Mouse (Mus musculus) cortical plate, adult 2 months (tissue): ENCODE data around the gene F8. TPM values are rescaled to one million over a fixed set of nuclear protein-coding genes. Genes with fewer than 3 reads are reported as not detected.
A peak's percentile ranks its signal among the peaks of the same experiment; 100 is the strongest.

Experiments
- H3K27ac ChIP-seq: fragments of 200-500 bp; 2 replicates; pipeline ENCODE4 v1.5.1; 2012; ENCODE audit warnings: low read length, control low read depth, inconsistent platforms; ENCODE audit not compliant: insufficient read depth
- H3K4me1 ChIP-seq: fragments of 200-500 bp; 2 replicates; pipeline ENCODE4 v1.6.1; 2011; ENCODE audit warnings: low read length; ENCODE audit not compliant: control insufficient read depth, insufficient read depth
- H3K4me3 ChIP-seq: fragments of 200-500 bp; 2 replicates; pipeline ENCODE4 v1.5.1; 2011; ENCODE audit warnings: mild to moderate bottlenecking, low read length, control low read depth; ENCODE audit not compliant: insufficient read depth
- CTCF ChIP-seq: fragments of 200-500 bp; IDR thresholded peaks from 2 replicates; pipeline ENCODE4 v1.5.1; 2011; ENCODE audit warnings: mild to moderate bottlenecking, control low read depth, low read length; ENCODE audit not compliant: insufficient read depth; ENCODE audit errors: extremely low read depth
- POLR2A ChIP-seq: fragments of 200-500 bp; IDR thresholded peaks from 2 replicates; pipeline ENCODE4 v1.6.1; 2011; ENCODE audit warnings: mild to moderate bottlenecking, low read length, control low read depth; ENCODE audit not compliant: insufficient read depth; ENCODE audit errors: extremely low read depth
- polyA plus RNA-seq: library from polyadenylated mRNA; depleted of rRNA; stranded (reverse); fragments of >200 nt; gene quantifications from 2 replicates; pipeline ENCODE4 v1.2.3, GENCODE M21; 2012; rRNA removed

F8 gene
- polyA plus RNA-seq: 0.79 and 0.85 TPM in 2 replicates

DNA sequence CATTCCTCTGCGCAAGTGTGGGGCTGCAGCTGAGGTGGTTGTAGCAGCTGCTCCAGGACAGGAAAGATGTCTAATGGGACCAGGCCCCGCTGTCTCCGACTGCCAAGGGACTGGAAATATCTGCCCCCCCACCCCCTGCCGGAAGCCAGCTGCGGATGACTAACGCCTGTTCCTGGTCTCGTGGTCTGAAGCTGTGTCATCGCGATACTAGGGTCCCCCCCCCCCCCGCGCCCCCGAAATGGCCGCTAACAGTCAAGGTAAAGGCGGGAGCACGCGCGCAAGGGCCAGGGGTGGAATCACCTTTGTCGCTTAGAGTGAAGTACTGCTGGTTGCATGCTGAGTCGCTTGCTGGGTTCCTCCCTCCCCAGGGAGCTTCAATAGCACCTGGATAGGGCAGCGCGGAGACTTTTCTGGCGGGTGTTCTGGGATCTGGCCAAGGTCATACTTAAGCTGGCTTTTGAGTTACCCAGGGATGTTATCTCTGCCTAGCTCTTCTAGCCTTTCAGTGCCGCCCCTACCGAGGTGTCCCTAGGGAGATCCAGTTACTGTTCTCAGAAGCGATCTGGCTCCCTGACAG, at the start of gene F8, which contains the start of gene Fundc2:
TSS of gene F8 (minus strand) at position 421 of the 577 bp plus-strand sequence.
TSS of gene Fundc2 (plus strand) at position 205 of the 577 bp plus-strand sequence.
- Histone ChIP-seq H3K27ac (peak within 1 kb of the TSS; percentile 66), H3K4me1 (no peaks in the 10 kb centered on the region), H3K4me3 (peak within 1 kb of the TSS; percentile 72)
- TF ChIP-seq POLR2A (0 out of 2 replicates have a peak, but pooled peaks have one; percentile 34), CTCF (no peak)

GRCm38 (mm10) chrX:75415936-75416785, 33.7 kb upstream of the F8 start, which contains the start of the genes Cmc4, Mtcp1 and Brcc3:
Cmc4 (minus strand) TSS chrX:75416584.
Mtcp1 (minus strand) TSS chrX:75416588.
Brcc3 (plus strand) TSS chrX:75416628.
- Histone ChIP-seq H3K4me3 (peak within 1 kb of the TSS; percentile 83), H3K4me1 (no peaks in the 10 kb centered on the region), H3K27ac (peak within 1 kb of the TSS; percentile 83)
- no peak for TF ChIP-seq CTCF
- TF ChIP-seq POLR2A: peak; percentile 74

DNA sequence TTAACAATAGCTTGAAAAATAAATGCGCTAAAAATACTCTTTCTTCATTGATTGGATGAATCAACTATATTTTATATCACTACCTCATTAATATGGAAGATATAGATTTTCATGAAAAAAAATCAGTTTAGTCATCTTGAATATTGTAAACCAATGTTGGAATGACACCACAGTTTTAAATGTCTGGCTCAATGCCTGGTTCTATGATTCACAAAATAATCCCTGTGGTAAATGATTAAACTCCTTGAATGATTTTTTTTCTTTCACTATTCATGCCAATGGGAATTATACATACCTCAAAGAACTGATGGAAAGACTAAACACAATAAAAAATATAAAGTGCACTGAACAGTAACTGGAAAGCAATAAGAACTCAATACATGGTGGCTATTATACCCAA, 27.3 kb upstream of the F8 start:
- TF ChIP-seq CTCF (no peak), POLR2A (no peak)
- H3K4me1 ChIP-seq: no peaks in the 10 kb centered on the region
- H3K4me3 ChIP-seq: no peak overlapping the region
- no peak overlapping the region for H3K27ac ChIP-seq

DNA sequence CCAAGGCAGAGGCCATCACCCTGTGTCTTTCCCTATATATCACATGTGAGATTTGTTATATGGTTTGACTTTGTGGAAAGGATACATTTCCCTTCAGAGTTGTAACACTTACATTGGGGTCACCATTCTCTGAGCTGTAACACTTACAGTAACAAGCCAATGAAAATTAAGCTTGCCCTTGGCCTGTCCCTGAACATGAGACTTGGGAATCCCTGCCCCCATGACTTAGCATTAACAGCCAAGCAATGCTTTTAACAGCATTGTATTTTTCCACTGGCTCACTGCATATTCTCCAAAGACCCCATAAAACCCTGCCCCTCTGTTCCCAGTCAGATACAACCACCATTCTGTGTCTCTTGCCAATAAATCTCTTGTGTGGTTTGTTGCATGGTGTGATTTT, 20.9 kb upstream of the F8 start:
- no peak for TF ChIP-seq POLR2A
- no peak for TF ChIP-seq CTCF
- Histone ChIP-seq H3K4me1 (no peaks in the 10 kb centered on the region), H3K4me3 (no peak overlapping the region), H3K27ac (no peak overlapping the region)

GRCm38 (mm10) chrX:75402668-75403067, 20.3 kb upstream of the F8 start:
- H3K27ac ChIP-seq: no peak overlapping the region
- TF ChIP-seq CTCF: no peak
- H3K4me3 ChIP-seq: no peak overlapping the region
- H3K4me1 ChIP-seq: no peaks in the 10 kb centered on the region

GRCm38 (mm10) chrX:75399471-75399870, 17.1 kb upstream of the F8 start:
- no peak for TF ChIP-seq POLR2A
- no peak for TF ChIP-seq CTCF
- no peaks in the 10 kb centered on the region for H3K4me1 ChIP-seq
- H3K4me3 ChIP-seq: no peak overlapping the region
- no peak overlapping the region for H3K27ac ChIP-seq

GRCm38 (mm10) chrX:75381699-75382098, 716 bp downstream of the F8 start:
- no peak for TF ChIP-seq POLR2A
- no peak for TF ChIP-seq CTCF
- no peak overlapping the region for H3K27ac ChIP-seq
- no peaks in the 10 kb centered on the region for H3K4me1 ChIP-seq

GRCm38 (mm10) chrX:75381176-75381575, 1.2 kb downstream of the F8 start:
- Histone ChIP-seq H3K27ac (no peak overlapping the region), H3K4me3 (no peak overlapping the region), H3K4me1 (no peaks in the 10 kb centered on the region)
- no peak for TF ChIP-seq CTCF
- TF ChIP-seq POLR2A: no peak

More at GRCm38 (mm10) chrX:75381699-75382098, 716 bp downstream of the F8 start:
- peak overlapping the region; percentile 72 for H3K4me3 ChIP-seq

GRCm38 (mm10) chrX:75376815-75377214, 5.6 kb downstream of the F8 start:
- no peaks in the 10 kb centered on the region for H3K4me1 ChIP-seq
- H3K27ac ChIP-seq: no peak overlapping the region
- H3K4me3 ChIP-seq: no peak overlapping the region
- TF ChIP-seq POLR2A (no peak), CTCF (no peak)
